In genomic region chr10:84212096-84212785, GRCm38 (mm10) we compare ENCODE assay signal across 21 mouse cellular contexts.
DNase-seq lines count a peak whose midpoint lies in the region; ATAC-seq and TF ChIP-seq lines count a peak whose summit lies in the region.
"Had no signal": no experiment of that assay in that cellular context is flagged by ENCODE, and none has a peak within 500 bp of the region (broad histone marks: within the 10 kb centered on the region; RNA-seq: fewer than 3 reads in every experiment).

No protein-coding gene starts in this region.

- H3K27ac ChIP-seq in hindbrain, embryonic 10.5 days = no peak overlapping the region
- H3K27ac ChIP-seq in hindbrain, embryonic 14.5 days = no peak overlapping the region
- no peak overlapping the region for H3K27ac ChIP-seq in limb, embryonic 14.5 days (replicated peaks; ENCODE audit: low read depth, low read length)
- no peak overlapping the region for H3K27ac ChIP-seq in limb, embryonic 10.5 days
- no peak overlapping the region for H3K27ac ChIP-seq in forebrain, embryonic 11.5 days (ENCODE audit: low read depth, low read length)
- H3K27ac ChIP-seq: embryonic facial prominence, embryonic 12.5 days; midbrain, embryonic 15.5 days had no signal

- no peaks in the 10 kb centered on the region for H3K4me1 ChIP-seq in hindbrain, embryonic 10.5 days (replicated peaks)
- H3K4me1 ChIP-seq in hindbrain, embryonic 14.5 days (replicated peaks; ENCODE audit: control insufficient read depth, insufficient read depth, low read length) = no peaks in the 10 kb centered on the region
- H3K4me1 ChIP-seq in limb, embryonic 14.5 days (ENCODE audit: control insufficient read depth, insufficient read depth, low read length) = no peaks in the 10 kb centered on the region
- H3K4me1 ChIP-seq in limb, embryonic 10.5 days = peaks cover 5% of the 10 kb centered on the region; the same call in 1 of the 2 replicates
- no peaks in the 10 kb centered on the region for H3K4me1 ChIP-seq in forebrain, embryonic 11.5 days (replicated peaks; ENCODE audit: control insufficient read depth, insufficient read depth, low read length)
- H3K4me1 ChIP-seq: embryonic facial prominence, embryonic 12.5 days; megakaryocyte, embryonic 14.5 days; midbrain, embryonic 15.5 days had no signal

- H3K36me3 ChIP-seq in hindbrain, embryonic 10.5 days = no peaks in the 10 kb centered on the region
- no peaks in the 10 kb centered on the region for H3K36me3 ChIP-seq in hindbrain, embryonic 14.5 days (replicated peaks; ENCODE audit: control insufficient read depth, insufficient read depth)
- H3K36me3 ChIP-seq in limb, embryonic 14.5 days (ENCODE audit: control insufficient read depth, insufficient read depth, low read length) = no peaks in the 10 kb centered on the region
- no peaks in the 10 kb centered on the region for H3K36me3 ChIP-seq in limb, embryonic 10.5 days
- no peaks in the 10 kb centered on the region for H3K36me3 ChIP-seq in forebrain, embryonic 11.5 days (ENCODE audit: control insufficient read depth, insufficient read depth, low read length)
- H3K36me3 ChIP-seq: embryonic facial prominence, embryonic 12.5 days; heart, embryonic 12.5 days; midbrain, embryonic 15.5 days had no signal

- TF ChIP-seq POLR2A in limb, embryonic 14.5 days (IDR thresholded peaks at IDR 0.05; ENCODE audit: borderline replicate concordance, extremely low read depth, insufficient read depth, insufficient read length) = no peak
- no peak for TF ChIP-seq POLR2A in brain, embryonic 14.5 days (IDR thresholded peaks at IDR 0.05; ENCODE audit: borderline replicate concordance, extremely low read depth, insufficient read depth, insufficient read length, poor library complexity, severe bottlenecking)

- ATAC-seq in hindbrain, embryonic 14.5 days (ENCODE audit: low FRiP score) = no peak
- ATAC-seq in limb, embryonic 14.5 days (ENCODE audit: low FRiP score, low read depth) = no peak
- no peak for ATAC-seq in forebrain, embryonic 11.5 days (replicated peaks; ENCODE audit: low FRiP score)
- ATAC-seq: hindbrain, embryonic 16.5 days; intestine, embryonic 16.5 days; liver, postnatal 0 days; midbrain, embryonic 15.5 days had no signal

- H3K27me3 ChIP-seq in hindbrain, embryonic 10.5 days (ENCODE audit: insufficient read depth, poor library complexity, severe bottlenecking) = no peaks in the 10 kb centered on the region
- no peaks in the 10 kb centered on the region for H3K27me3 ChIP-seq in hindbrain, embryonic 14.5 days (ENCODE audit: control insufficient read depth, insufficient read depth, low read length)
- no peaks in the 10 kb centered on the region for H3K27me3 ChIP-seq in limb, embryonic 14.5 days (ENCODE audit: control insufficient read depth, insufficient read depth, low read length)
- H3K27me3 ChIP-seq in limb, embryonic 10.5 days (ENCODE audit: low read depth, poor library complexity, severe bottlenecking) = no peaks in the 10 kb centered on the region
- no peaks in the 10 kb centered on the region for H3K27me3 ChIP-seq in forebrain, embryonic 11.5 days (ENCODE audit: control insufficient read depth, insufficient read depth, low read length)
- H3K27me3 ChIP-seq: embryonic facial prominence, embryonic 12.5 days; heart, embryonic 12.5 days; megakaryocyte, embryonic 14.5 days; midbrain, embryonic 15.5 days had no signal

- no peak overlapping the region for H3K4me2 ChIP-seq in hindbrain, embryonic 14.5 days (replicated peaks)
- H3K4me2 ChIP-seq in limb, embryonic 14.5 days (replicated peaks; ENCODE audit: low read depth, low read length, severe bottlenecking) = no peak overlapping the region
- no peak overlapping the region for H3K4me2 ChIP-seq in forebrain, embryonic 11.5 days (ENCODE audit: low read depth, low read length, severe bottlenecking)
- H3K4me2 ChIP-seq: embryonic facial prominence, embryonic 12.5 days; heart, embryonic 12.5 days; midbrain, embryonic 15.5 days had no signal

- no peak overlapping the region for H3K4me3 ChIP-seq in hindbrain, embryonic 10.5 days
- no peak overlapping the region for H3K4me3 ChIP-seq in hindbrain, embryonic 14.5 days (replicated peaks; ENCODE audit: low read length)
- H3K4me3 ChIP-seq in limb, embryonic 14.5 days (replicated peaks; ENCODE audit: low read length) = no peak overlapping the region
- no peak overlapping the region for H3K4me3 ChIP-seq in limb, embryonic 10.5 days
- no peak overlapping the region for H3K4me3 ChIP-seq in forebrain, embryonic 11.5 days (ENCODE audit: low read depth, low read length)
- H3K4me3 ChIP-seq: embryonic facial prominence, embryonic 12.5 days; heart, embryonic 12.5 days; megakaryocyte, embryonic 14.5 days; midbrain, embryonic 15.5 days had no signal

- peaks cover 10% of the 10 kb centered on the region for H3K9me3 ChIP-seq in hindbrain, embryonic 10.5 days
- no peaks in the 10 kb centered on the region for H3K9me3 ChIP-seq in hindbrain, embryonic 14.5 days (ENCODE audit: control insufficient read depth, low read length)
- H3K9me3 ChIP-seq in limb, embryonic 14.5 days (ENCODE audit: control insufficient read depth, low read length) = 0 out of 2 replicates have a peak, but pooled peaks cover 3% of the 10 kb centered on the region
- H3K9me3 ChIP-seq in limb, embryonic 10.5 days (replicated peaks) = no peaks in the 10 kb centered on the region
- no peaks in the 10 kb centered on the region for H3K9me3 ChIP-seq in forebrain, embryonic 11.5 days (ENCODE audit: control insufficient read depth, low read length)
- H3K9me3 ChIP-seq: embryonic facial prominence, embryonic 12.5 days; midbrain, embryonic 15.5 days had no signal

- peak; percentile 4 for DNase-seq in hindbrain, embryonic 10.5 days (ENCODE audit: low spot score)
- DNase-seq in hindbrain, embryonic 14.5 days (ENCODE audit: low spot score) = no peak
- DNase-seq in limb, embryonic 14.5 days (ENCODE audit: low spot score) = peak; percentile 20
- DNase-seq in limb, embryonic 10.5 days (ENCODE audit: low spot score) = no peak
- peak; percentile 9 for DNase-seq in brain, embryonic 14.5 days (ENCODE audit: low read depth)
- DNase-seq in mesoderm, embryonic 11.5 days (ENCODE audit: low read depth, low spot score) = peak; percentile 18
- DNase-seq in layer of hippocampus, postnatal 36 days = no peak
- DNase-seq in forebrain, embryonic 11.5 days (ENCODE audit: low spot score) = no peak
- DNase-seq: cerebellum, adult 9-11 months; gastrocnemius, postnatal 10 days; heart, adult 11 months; heart, postnatal 14 days; liver, postnatal 0 days; lung, postnatal 14 days; thymus, postnatal 36 days had no signal

- TF ChIP-seq CTCF in brain, embryonic 14.5 days (IDR thresholded peaks at IDR 0.05; ENCODE audit: borderline replicate concordance, extremely low read depth, insufficient read depth, insufficient read length) = no peak

- WGBS in hindbrain, embryonic 10.5 days = 71% methylated on average over 5 of the region's 5 CpGs
- WGBS in hindbrain, embryonic 14.5 days = 90% methylated on average over 5 of the region's 5 CpGs
- 47% methylated on average over 5 of the region's 5 CpGs for WGBS in limb, embryonic 14.5 days
- 68% methylated on average over 5 of the region's 5 CpGs for WGBS in limb, embryonic 10.5 days
- WGBS in forebrain, embryonic 11.5 days = 79% methylated on average over 5 of the region's 5 CpGs

- H3K9ac ChIP-seq in hindbrain, embryonic 14.5 days = no peak overlapping the region
- no peak overlapping the region for H3K9ac ChIP-seq in limb, embryonic 14.5 days (ENCODE audit: low read depth, low read length, severe bottlenecking)
- no peak overlapping the region for H3K9ac ChIP-seq in forebrain, embryonic 11.5 days (ENCODE audit: low read length)
- H3K9ac ChIP-seq: embryonic facial prominence, embryonic 12.5 days; heart, embryonic 12.5 days; liver, postnatal 0 days; midbrain, embryonic 15.5 days had no signal

Comparison
In these comparisons a context has a peak if more than half of its experiments do, and no peak if none do; other contexts are left out.
1. DNase-seq: peak in hindbrain, embryonic 10.5 days (single experiment), limb, embryonic 14.5 days (single experiment), brain, embryonic 14.5 days (single experiment) and mesoderm, embryonic 11.5 days (single experiment); none in hindbrain, embryonic 14.5 days (single experiment), limb, embryonic 10.5 days (single experiment), layer of hippocampus, postnatal 36 days (0 of 2) and forebrain, embryonic 11.5 days (single experiment).